Mouse (Mus musculus) right cerebral cortex, postnatal 14 days (tissue): ENCODE results near the gene Gli1.

ENCODE experiments used
- DNase-seq: peaks from one replicate; pipeline ENCODE4 v3.0.0; 2022

Gli1 gene

GRCm38 (mm10) chr10:127343029-127343428, 1.3 kb upstream of the Gli1 start:
- DNase-seq, result no peak

GRCm38 (mm10) chr10:127341360-127341690, 449 bp downstream of the Gli1 start:
- no peak for DNase-seq

GRCm38 (mm10) chr10:127340577-127341359, 1.0 kb downstream of the Gli1 start:
- no peak for DNase-seq

- no peak for DNase-seq
Observed at GRCm38 (mm10) chr10:127339683-127340576, 1.8 kb downstream of the Gli1 start.

- DNase-seq, result peak; percentile 84
Observed at GRCm38 (mm10) chr10:127338930-127339682, 2.7 kb downstream of the Gli1 start.

GRCm38 (mm10) chr10:127337536-127338099, 4.2 kb downstream of the Gli1 start:
- no peak for DNase-seq

GRCm38 (mm10) chr10:127336952-127337351, 4.8 kb downstream of the Gli1 start:
- no peak for DNase-seq

GRCm38 (mm10) chr10:127335271-127335670, 6.5 kb downstream of the Gli1 start:
- DNase-seq, result no peak

- DNase-seq, result no peak
Observed at GRCm38 (mm10) chr10:127333152-127333551, 8.6 kb downstream of the Gli1 start.

GRCm38 (mm10) chr10:127332211-127332874, 9.4 kb downstream of the Gli1 start:
- DNase-seq, result no peak

- DNase-seq, result no peak
Observed at GRCm38 (mm10) chr10:127330212-127330611, 11.6 kb downstream of the Gli1 start.

GRCm38 (mm10) chr10:127327461-127328145, 14.2 kb downstream of the Gli1 start:
- no peak for DNase-seq

GRCm38 (mm10) chr10:127326828-127327227, 14.9 kb downstream of the Gli1 start:
- DNase-seq, result no peak

- DNase-seq, result no peak
Observed at GRCm38 (mm10) chr10:127326017-127326801, 15.6 kb downstream of the Gli1 start.

- DNase-seq, result no peak
Observed at GRCm38 (mm10) chr10:127325454-127326016, 16.2 kb downstream of the Gli1 start.

- DNase-seq, result no peak
Observed at GRCm38 (mm10) chr10:127324495-127324894, 17.3 kb downstream of the Gli1 start.

- DNase-seq, result no peak
Observed at GRCm38 (mm10) chr10:127323131-127323855, 18.5 kb downstream of the Gli1 start.

GRCm38 (mm10) chr10:127322669-127323068, 19.1 kb downstream of the Gli1 start:
- no peak for DNase-seq

- DNase-seq, result no peak
Observed at GRCm38 (mm10) chr10:127322178-127322577, 19.6 kb downstream of the Gli1 start.

- DNase-seq, result no peak
Observed at GRCm38 (mm10) chr10:127321621-127322020, 20.2 kb downstream of the Gli1 start, which contains the start of gene Arhgap9. Gene Arhgap9 (plus strand): TSS chr10:127321964.
